Mouse (Mus musculus) ES-E14 (cell line): ENCODE results near the gene Olfr286. TPM values are rescaled to one million over a fixed set of nuclear protein-coding genes. Genes with fewer than 3 reads are reported as not detected.

Source experiments
- DNase-seq: peaks from one replicate; pipeline ENCODE4 v3.0.0-alpha.2; 2013; ENCODE audit warnings: low read depth, low spot score
- H3K27ac ChIP-seq: 2 replicates; pipeline ENCODE4 v1.5.1; 2012; ENCODE audit warnings: low read depth, mild to moderate bottlenecking, low read length, moderate library complexity, mixed read lengths; ENCODE audit not compliant: poor library complexity, insufficient read depth, severe bottlenecking
- H3K36me3 ChIP-seq: 2 replicates; pipeline ENCODE4 v1.6.1; 2012; ENCODE audit warnings: mild to moderate bottlenecking, low read length, moderate library complexity, mixed read lengths; ENCODE audit not compliant: control insufficient read depth, poor library complexity, insufficient read depth, severe bottlenecking
- H3K4me1 ChIP-seq, 2 experiments: fragments of 150-350 bp in 1 of 2; sonication (generic) in 1 of 2; 2 replicates each; pipeline ENCODE4 v1.6.1; 2012; ENCODE audit warnings: low read length in 2 of 2, mild to moderate bottlenecking in 1 of 2, mixed read lengths in 1 of 2; ENCODE audit not compliant: control insufficient read depth in 2 of 2, insufficient read depth in 2 of 2, poor library complexity in 1 of 2
- H3K4me3 ChIP-seq, 2 experiments: fragments of 150-350 bp in 1 of 2; sonication (generic) in 1 of 2; 2 replicates each; pipeline ENCODE4 v1.5.1; 2012; ENCODE audit warnings: low read length in 2 of 2, low read depth in 1 of 2, mild to moderate bottlenecking in 1 of 2, mixed read lengths in 1 of 2; ENCODE audit not compliant: insufficient read depth in 1 of 2, poor library complexity in 1 of 2, severe bottlenecking in 1 of 2
- H3K9ac ChIP-seq: 2 replicates; pipeline ENCODE4 v1.6.1; 2012; ENCODE audit warnings: low read depth, mild to moderate bottlenecking, low read length, mixed read lengths; ENCODE audit not compliant: poor library complexity, insufficient read depth, severe bottlenecking
- H3K9me3 ChIP-seq: fragments of 150-350 bp; sonication (generic); 2 replicates; pipeline ENCODE4 v1.6.1; 2012; ENCODE audit warnings: low read depth, mild to moderate bottlenecking, low read length; ENCODE audit not compliant: control insufficient read depth, insufficient read depth
- CHD2 ChIP-seq: IDR thresholded peaks from 2 replicates; pipeline ENCODE4 v1.6.1; 2014; ENCODE audit warnings: mild to moderate bottlenecking, low read depth, low read length, inconsistent platforms
- HCFC1 ChIP-seq: IDR thresholded peaks from 2 replicates; pipeline ENCODE4 v1.6.1; 2012; ENCODE audit warnings: low read length, inconsistent platforms, borderline replicate concordance; ENCODE audit not compliant: insufficient read depth
- MAFK ChIP-seq: IDR thresholded peaks from 2 replicates; pipeline ENCODE4 v1.6.1; 2014; ENCODE audit warnings: mild to moderate bottlenecking, low read depth, low read length, inconsistent platforms; ENCODE audit not compliant: insufficient read depth
- ZC3H11A ChIP-seq: IDR thresholded peaks from 2 replicates; pipeline ENCODE4 v1.6.1; 2012; ENCODE audit warnings: low read depth, mild to moderate bottlenecking, inconsistent platforms, low read length, borderline replicate concordance
- ZNF384 ChIP-seq: IDR thresholded peaks from 2 replicates; pipeline ENCODE4 v1.6.1; 2012; ENCODE audit warnings: low read depth, low read length, inconsistent platforms
- in situ Hi-C, 2 experiments: fragments of 600-800 bp; cut with MboI; formaldehyde crosslinking; loops; one replicate each; pipeline ENCODE4 v1.15.1; 2025; ENCODE audit warnings: low sequenced_read_pairs in 2 of 2, inconsistent platforms in 1 of 2; ENCODE audit not compliant: unreplicated experiment in 2 of 2
- total RNA-seq: library from RNA; depleted of rRNA; stranded (reverse); fragments of 300-350 nt; gene quantifications from 2 replicates; pipeline ENCODE4 v1.2.3, GENCODE M21; 2012

The Olfr286 gene
- total RNA-seq, 1 experiment: not detected

GRCm38 (mm10) chr15:98226096-98226495, 8.2 kb downstream of the Olfr286 start:
- no peak for DNase-seq
- no peaks in the 10 kb centered on the region; a peak in 1 of 4 replicates for H3K4me1 ChIP-seq
- H3K27ac ChIP-seq: no peak overlapping the region
- no peak overlapping the region for H3K4me3 ChIP-seq
- TF ChIP-seq HCFC1 (no peak), MAFK (no peak), CHD2 (no peak), ZNF384 (no peak), ZC3H11A (no peak)
- no peaks in the 10 kb centered on the region for H3K9me3 ChIP-seq
- in situ Hi-C loops: no loop called here
- H3K36me3 ChIP-seq: no peaks in the 10 kb centered on the region
- no peak overlapping the region for H3K9ac ChIP-seq

- H3K4me1 ChIP-seq: no peaks in the 10 kb centered on the region; a peak in 1 of 4 replicates
- DNase-seq: peak; percentile 41
- no peak overlapping the region for H3K27ac ChIP-seq
- no peaks in the 10 kb centered on the region for H3K36me3 ChIP-seq
- in situ Hi-C loops: no loop called here
- H3K4me3 ChIP-seq: no peak overlapping the region
- no peak overlapping the region for H3K9ac ChIP-seq
- H3K9me3 ChIP-seq: no peaks in the 10 kb centered on the region
- TF ChIP-seq CHD2: no peak
- TF ChIP-seq HCFC1: no peak
- TF ChIP-seq MAFK: no peak
- no peak for TF ChIP-seq ZC3H11A
- TF ChIP-seq ZNF384: no peak
These were observed 8.6 kb downstream of the Olfr286 start for GRCm38 (mm10) chr15:98225610-98226009.

- H3K4me1 ChIP-seq: no peaks in the 10 kb centered on the region; a peak in 1 of 4 replicates
- in situ Hi-C loops: no loop called here
- TF ChIP-seq ZC3H11A (no peak), CHD2 (no peak), ZNF384 (peak; percentile 90)
- no peak overlapping the region for H3K9ac ChIP-seq
- no peaks in the 10 kb centered on the region for H3K9me3 ChIP-seq
- H3K36me3 ChIP-seq: no peaks in the 10 kb centered on the region
- H3K27ac ChIP-seq: no peak overlapping the region
- H3K4me3 ChIP-seq: no peak overlapping the region
- DNase-seq: no peak
These were observed 11.9 kb downstream of the Olfr286 start for GRCm38 (mm10) chr15:98222377-98222776.

DNA sequence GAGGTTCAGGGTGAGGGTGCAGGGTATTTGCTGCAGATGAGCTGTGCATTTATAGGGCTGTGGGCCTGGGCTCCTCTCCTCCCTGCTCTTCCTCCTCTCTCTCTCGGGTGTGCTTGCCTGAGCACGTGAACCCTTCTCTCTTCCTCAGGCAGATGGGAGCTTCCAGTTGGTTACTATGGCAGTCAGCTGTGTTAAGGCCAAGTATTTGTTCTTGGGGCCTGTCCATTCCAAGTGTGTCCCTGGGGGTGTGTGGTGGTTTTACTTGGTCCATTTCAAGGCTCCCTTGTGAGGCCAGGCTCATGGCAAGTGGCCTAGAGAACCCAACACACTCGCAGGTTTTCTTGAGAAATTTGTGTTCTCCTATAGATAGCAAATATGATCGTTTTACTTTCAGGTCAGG, 13.4 kb downstream of the Olfr286 start, which contains the start of the genes Gm44579 and Olfr287:
Gene Gm44579 (minus strand): TSS at position 101 of the 400 bp plus-strand sequence.
Gene Olfr287 (minus strand): TSS at position 180 of the 400 bp plus-strand sequence.
- DNase-seq: no peak
- TF ChIP-seq ZNF384 (no peak), CHD2 (no peak), MAFK (no peak), ZC3H11A (no peak), HCFC1 (no peak)
- H3K4me3 ChIP-seq: no peak within 1 kb of the TSS
- no peaks in the 10 kb centered on the region; a peak in 1 of 4 replicates for H3K4me1 ChIP-seq
- no peak within 1 kb of the TSS for H3K27ac ChIP-seq
- H3K9ac ChIP-seq: no peak within 1 kb of the TSS
- in situ Hi-C loops: no loop called here
- H3K9me3 ChIP-seq: no peaks in the 10 kb centered on the region
- no peaks in the 10 kb centered on the region for H3K36me3 ChIP-seq

DNA sequence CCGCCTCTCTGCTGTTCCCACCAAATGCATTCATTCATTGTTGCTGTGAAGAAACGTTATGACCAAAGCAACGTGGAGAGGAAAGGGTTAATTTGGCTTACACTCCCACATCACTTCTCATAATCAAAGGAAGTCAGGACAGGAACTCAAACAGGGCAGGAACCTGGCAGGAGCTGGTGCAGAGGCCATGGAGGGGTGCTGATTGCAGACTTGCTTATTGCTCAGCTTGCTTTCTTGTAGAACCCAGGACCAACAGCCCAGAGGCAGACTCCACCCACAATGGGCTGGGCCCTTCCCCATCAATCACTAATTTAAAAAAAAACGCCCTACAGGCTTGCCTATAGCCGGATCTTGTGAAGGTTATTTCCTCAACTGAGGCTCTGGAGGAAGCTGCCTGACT, 20.1 kb downstream of the Olfr286 start:
- in situ Hi-C loops: no loop called here
- H3K9ac ChIP-seq: no peak overlapping the region
- no peaks in the 10 kb centered on the region for H3K36me3 ChIP-seq
- no peaks in the 10 kb centered on the region for H3K4me1 ChIP-seq
- no peak for DNase-seq
- H3K9me3 ChIP-seq: no peaks in the 10 kb centered on the region
- H3K4me3 ChIP-seq: no peak overlapping the region
- TF ChIP-seq MAFK: no peak
- no peak for TF ChIP-seq ZC3H11A
- TF ChIP-seq CHD2: no peak
- TF ChIP-seq ZNF384: peak; percentile 53; the same call in 1 of the 2 replicates
- TF ChIP-seq HCFC1: no peak
- no peak overlapping the region for H3K27ac ChIP-seq
